Mouse (Mus musculus): ENCODE results near the gene I0C0044D17Rik. TPM values are rescaled to one million over a fixed set of nuclear protein-coding genes. Genes with fewer than 3 reads are reported as not detected.
"Not testable (repeated sequence)": the region's sequence is repeated elsewhere in the genome, so short reads cannot be mapped to it uniquely, and the experiment has no call there.

I0C0044D17Rik gene
- not detected in 2 replicates for total RNA-seq (2015)
- not detected in 2 replicates for total RNA-seq (2017)

DNA sequence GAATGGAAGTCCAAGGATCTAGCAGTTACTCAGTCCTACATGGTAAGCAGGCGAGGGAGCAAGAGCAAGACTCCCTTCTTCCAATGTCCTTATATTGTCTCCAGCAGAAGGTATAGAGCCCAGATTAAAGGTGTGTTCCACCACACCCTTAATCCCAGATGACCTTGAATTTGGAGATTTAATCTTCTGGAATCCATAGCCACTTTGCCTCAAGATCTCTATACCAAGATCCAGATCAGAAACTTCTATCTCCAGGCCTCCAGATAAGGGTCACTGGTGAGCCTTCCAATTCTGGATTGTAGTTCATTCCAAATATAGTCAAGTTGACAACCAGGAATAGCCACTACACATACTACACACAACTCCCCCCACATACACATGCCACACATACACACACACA, at the start of gene I0C0044D17Rik:
I0C0044D17Rik (minus strand) TSS at position 101 of the 400 bp plus-strand sequence.
- ATAC-seq (ENCODE audit: poor library complexity, severe bottlenecking) = not testable (repeated sequence)

DNA sequence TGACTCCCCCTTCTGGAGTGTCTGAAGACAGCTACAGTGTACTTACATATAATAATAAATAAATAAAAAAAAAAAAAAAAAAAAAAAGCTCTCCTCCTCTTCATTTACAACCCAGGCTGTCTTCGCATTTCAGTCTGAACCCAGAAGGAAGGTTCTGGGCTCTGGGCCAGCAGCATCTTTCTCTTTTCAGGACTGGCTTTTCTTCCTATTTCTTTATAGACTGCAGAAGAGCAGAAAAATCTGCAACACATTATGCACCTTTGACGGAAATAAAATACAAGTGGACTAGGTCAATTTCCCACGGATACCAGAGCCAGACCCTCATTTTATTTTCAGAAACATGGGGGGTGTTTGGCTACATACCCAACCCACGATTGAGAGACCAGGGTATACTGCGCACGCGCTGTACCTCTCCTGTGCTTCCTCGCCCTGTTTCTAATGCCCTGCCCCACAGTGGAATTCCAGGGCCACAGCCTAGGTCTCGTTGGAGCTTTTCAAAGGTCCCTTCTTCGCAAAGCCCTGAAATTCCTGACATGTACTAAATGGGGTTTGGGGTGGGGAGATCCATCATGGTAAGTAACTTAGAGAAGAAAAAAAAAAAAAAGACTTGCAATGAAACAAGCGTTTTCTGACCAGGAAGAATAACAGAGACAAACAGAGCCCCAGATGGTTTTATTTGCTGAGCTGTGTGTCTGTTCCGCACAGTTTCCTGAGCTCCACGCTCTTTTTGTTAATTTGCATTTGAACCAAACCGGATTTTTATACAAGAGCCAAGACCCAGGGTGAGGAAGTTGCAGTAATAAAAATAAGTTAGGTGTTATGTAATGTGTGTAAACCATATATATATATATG, 42.0 kb upstream of the I0C0044D17Rik start:
- ATAC-seq (ENCODE audit: poor library complexity, severe bottlenecking) = no peak

DNA sequence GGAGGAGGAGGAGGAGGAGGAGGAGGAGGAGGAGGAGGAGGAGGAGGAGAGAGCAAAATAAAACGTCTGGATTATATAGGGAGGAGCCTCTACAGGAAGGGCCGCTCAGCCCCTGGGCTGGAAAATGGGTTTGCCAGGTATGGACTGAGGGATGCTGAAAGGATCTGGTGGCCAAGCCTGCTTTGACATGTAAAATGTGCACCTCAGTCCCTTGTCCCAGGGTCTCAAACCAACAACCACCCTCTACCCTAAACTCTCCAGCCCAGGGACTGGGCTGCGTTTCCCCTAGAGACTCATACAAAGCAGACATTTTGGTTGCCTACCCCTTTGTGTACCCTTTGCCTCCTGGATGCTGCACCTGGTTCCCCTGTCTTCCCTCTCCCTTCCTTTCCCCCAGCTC, 40.9 kb upstream of the I0C0044D17Rik start:
- no peak for ATAC-seq (ENCODE audit: poor library complexity, severe bottlenecking)

DNA sequence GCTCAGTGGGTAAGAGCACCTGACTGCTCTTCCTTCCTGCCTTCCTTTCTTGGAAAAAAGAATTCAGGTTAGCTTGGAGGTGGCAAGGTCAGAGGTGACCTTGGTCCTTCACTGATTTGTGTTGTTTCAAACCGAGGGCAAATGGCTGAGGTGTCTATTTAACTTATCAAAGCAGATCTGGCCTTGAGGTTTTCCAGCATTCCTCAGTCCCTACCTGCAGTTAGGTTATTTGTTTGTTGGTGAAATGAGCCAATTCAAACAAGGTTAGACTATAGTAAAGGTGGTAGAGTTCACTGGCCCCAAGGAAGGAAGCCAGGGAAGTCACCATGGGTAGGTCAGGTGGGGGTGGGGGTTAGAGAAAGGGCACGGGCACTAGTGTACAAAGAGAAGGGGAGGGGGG, 40.5 kb upstream of the I0C0044D17Rik start:
- no peak for ATAC-seq (ENCODE audit: poor library complexity, severe bottlenecking)

DNA sequence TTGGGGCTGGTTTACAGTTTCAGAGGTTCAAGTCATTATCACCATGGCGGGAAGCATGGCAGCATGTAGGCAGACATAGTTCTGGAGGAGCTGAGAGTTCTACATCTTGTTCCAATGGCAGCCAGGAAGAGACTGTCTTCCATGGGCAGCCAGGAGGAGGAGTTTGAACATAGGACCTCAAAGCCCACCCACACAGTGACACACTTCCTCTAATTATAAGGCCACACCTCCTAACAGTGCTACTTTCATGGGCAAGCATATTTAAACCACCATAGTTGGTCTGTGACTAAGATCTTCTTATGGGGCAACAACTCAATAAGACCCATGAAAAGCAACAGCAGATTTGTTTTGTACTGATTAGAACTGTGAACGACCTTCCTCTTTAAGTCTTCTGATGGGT, 39.8 kb upstream of the I0C0044D17Rik start:
- no peak for ATAC-seq (ENCODE audit: poor library complexity, severe bottlenecking)

DNA sequence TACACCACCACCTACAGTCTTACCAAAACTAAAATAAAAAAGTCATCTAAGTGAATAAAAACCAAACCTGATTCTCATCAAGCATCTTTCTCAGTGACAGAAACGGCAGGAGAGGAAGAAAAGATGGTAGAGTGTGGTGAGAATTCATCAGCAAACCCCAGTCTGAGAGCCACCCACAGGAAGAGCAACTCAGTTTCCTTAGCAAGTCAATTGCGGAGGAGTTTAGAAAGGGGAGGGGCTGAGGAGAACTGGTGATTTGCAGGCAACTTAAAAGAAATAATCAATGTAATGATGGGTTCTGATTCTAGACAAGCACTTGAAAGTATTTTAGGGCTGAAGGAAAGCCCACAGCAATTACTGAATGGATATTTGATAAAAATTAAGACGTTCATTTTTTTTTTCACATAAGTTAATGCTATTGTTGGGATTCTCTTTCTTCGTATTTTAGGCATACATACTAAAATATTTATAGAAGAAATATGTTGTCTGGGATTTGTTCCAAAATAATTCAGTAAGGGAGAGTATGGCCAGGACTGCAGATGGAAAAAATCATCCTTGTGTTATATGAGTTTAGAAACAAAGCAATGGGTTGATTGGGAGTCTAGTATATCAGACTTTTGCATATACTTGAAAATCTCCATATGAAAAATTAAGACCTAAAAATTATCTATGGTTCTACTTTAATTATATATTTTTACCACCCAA, 34.7 kb upstream of the I0C0044D17Rik start:
- no peak for ATAC-seq (ENCODE audit: poor library complexity, severe bottlenecking)

DNA sequence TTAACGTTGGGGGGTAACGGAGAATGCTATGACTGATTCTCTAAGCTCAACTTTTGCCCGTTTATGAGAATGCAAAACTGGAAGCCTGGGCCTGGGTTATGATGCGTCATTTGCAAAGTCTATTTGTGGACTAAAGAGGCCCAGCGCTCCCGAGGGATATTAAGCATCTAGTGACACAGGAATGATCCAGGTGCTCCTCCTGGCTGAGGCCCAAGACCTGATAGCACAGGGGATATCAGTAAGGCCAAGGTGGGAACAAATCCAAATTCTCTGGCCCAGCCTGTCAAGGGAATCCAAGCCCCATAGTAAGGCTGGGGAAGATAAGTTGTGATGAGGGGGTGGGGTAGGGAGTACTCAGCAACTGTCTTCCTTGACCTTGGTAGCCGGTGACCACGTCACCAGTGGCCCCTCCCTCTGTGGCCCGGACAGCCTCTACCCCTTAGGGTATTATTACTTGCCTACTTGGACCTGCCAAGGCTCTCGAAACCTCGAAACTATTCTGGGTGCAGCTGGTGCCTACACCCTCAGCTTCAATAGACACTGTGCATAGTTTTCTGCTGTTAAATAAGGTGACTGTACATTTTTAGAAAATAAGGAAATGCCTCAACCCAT, 33.5 kb upstream of the I0C0044D17Rik start:
- no peak for ATAC-seq (ENCODE audit: poor library complexity, severe bottlenecking)

DNA sequence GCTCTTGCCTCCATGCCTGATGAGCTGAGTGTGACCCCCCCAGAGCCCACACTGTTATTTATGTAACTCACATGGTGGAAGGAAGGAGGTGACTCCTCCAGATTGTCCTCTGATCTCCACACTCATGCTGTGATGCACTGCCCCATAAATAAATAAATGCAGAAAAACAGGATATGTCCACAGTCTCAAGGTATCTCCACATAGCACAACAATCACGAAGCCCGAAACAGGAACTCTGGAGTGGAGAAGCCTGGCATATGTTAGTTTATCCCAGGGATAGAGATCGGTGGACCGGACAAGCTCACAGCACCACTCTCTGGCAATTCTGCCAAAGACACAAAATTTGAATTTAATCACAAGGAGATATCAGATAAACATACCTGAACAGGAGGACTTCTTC, 30.3 kb upstream of the I0C0044D17Rik start:
- no peak for ATAC-seq (ENCODE audit: poor library complexity, severe bottlenecking)

DNA sequence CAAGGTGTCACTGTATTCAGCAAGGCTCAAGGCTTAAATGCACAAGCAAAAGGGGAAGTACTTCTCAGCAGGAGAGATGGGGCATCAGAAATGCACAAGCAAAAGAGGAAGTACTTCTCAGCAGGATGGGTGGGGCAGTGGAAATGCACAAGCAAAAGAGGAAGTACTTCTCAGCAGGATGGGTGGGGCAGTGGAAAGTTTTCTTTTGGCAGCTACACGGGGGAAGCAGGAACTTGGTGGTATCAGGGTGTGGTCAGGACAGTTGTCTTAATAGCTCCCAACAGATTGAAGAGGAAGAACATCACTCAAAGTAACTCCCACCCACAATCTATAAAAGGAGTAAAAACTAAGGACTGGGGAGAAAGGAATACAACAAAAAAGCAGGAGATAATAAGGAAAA, 26.8 kb upstream of the I0C0044D17Rik start:
- ATAC-seq (ENCODE audit: poor library complexity, severe bottlenecking) = not testable (repeated sequence)

DNA sequence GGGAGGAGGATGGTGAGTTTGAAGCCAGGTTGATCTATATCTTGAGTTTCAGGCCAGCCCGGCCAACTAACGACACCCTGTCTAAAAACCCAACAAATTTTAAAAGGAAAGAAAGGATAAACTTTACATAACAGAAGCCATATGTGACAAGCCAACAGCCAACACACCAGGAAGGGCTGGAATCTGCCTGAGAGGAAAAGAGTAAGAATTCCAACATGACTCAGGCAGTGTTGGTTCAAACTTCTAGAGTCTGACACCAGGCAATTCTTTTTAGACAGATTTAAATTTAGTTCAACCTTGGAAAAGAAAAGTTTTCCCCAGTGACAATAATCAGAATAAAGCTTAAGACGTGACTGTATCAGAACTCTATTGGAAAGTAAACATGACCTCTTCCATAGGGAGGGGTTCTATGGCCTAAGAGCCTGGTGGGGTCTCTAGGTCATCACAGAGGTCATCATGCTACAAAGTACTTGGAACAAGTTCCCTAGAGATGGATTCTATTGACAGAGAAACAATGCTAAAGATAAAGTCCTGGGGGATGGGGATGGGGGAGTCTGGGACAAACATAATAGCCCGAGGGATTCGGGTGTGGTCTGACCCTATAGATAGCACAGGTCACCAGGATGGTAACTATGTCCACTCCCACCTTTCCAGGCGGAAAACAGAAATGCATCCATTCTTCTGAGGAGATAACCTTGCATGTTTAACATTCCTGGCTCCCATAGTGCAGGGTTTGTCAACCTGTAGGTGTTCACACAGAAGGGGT, 23.7 kb upstream of the I0C0044D17Rik start:
- no peak for ATAC-seq (ENCODE audit: poor library complexity, severe bottlenecking)

DNA sequence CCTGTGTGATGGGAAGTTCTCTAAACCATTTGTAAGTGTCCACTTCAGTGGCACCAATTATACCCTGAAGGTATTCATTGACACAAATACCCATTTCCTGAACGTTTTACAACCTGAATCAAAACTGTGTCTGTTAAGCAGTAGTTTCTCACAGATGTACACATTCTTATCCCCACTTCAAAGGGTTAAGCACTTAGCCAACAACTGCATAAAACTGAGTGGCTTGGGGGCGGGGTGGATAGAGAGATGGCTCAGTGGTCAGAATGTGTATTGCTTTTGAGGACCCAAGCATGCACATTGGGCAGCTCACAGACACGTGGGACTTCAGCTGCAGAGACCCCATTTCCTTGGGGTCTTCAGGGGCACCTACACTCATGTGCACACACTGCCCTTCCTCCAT, 22.8 kb upstream of the I0C0044D17Rik start:
- ATAC-seq (ENCODE audit: poor library complexity, severe bottlenecking) = no peak

DNA sequence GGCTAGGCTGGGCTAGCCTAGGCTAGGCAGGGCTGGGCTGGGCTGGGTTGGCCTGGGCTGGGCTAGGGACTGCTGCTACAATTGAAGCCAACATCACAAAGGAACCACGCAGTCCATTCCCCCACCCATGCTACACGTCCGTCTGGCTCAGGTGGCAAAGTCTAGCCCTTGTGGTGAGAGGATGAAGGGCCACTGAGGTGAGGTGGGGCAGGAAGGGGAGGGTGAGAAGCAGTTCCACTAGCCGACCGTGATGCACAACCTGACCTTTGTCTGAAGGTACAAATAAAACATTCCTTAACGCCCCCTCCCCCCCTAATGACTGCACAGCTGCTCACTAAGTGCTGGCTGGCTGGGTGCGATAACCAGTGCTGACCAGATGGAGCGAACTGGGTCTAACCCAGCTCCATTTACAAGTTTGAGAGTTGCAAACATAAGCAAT, 22.1 kb upstream of the I0C0044D17Rik start:
- no peak for ATAC-seq (ENCODE audit: poor library complexity, severe bottlenecking)

DNA sequence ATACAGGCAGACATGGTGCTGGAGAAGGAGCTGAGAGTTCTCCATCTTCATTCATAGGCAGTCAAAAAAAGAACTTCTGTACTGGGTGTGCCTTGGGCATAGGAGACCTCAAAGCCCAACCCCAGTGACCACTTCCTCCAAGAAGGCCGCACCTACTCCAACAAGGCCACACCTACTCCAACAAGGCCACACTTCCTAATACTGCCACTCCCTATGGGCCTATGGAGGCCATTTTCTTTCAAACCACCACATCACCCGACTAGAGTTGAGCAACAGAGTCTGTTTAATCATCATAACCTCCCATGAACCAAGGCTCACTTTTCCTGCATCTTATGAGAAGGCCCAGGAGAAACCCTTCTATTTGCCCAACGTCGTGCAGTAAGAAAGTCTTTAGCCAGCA, 21.6 kb upstream of the I0C0044D17Rik start:
- no peak for ATAC-seq (ENCODE audit: poor library complexity, severe bottlenecking)

DNA sequence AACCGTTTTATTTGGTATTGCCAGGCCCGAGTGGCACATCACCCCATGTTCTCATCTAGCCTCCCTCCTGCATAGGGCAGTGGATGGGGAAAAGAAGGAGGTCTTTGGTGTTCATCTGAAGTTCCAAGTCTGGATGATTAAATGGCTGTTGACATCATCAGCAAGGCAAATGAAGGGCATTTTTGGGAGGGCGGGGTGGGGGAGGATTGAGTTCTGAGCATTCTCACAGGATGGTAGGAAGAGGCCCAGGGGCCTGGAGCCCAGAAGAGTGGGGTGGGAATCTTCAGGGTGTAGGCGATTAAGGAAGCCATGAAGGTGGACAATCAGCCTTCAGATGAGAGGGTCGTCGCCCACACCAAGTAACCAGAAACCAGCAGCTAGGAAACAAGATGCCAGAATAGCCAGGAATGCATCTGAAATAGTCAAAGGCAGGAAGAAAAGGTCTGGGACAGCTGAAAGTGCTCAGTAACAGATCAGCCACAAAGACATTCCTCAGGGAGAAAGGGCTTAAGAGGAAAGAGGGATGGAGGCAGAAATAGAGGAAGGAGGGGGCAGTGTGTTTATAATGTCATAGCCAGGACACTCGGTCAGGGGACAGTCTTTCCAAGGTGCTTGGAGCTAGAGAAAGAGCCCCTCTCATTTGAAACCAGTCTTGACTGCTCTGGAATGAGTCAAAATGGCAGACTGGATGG, 20.4 kb upstream of the I0C0044D17Rik start:
- ATAC-seq (ENCODE audit: poor library complexity, severe bottlenecking) = no peak

DNA sequence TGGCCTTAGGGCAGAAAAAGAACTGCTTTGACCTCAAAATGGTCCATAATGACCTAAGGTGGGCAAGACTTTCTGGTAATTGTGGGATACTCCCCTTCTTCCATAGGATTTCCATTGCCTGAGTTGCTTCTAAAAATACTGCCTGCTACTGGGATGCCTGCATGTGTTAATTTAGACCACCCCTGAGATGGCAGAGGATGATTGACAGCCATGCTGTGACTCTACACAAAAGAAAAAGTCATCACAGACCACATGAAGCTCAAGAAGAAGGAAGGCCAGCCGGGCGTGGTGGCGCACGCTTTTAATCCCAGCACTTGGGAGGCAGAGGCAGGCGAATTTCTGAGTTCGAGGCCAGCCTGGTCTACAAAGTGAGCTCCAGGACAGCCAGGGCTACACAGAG, 17.6 kb upstream of the I0C0044D17Rik start:
- not testable (repeated sequence) for ATAC-seq (ENCODE audit: poor library complexity, severe bottlenecking)

DNA sequence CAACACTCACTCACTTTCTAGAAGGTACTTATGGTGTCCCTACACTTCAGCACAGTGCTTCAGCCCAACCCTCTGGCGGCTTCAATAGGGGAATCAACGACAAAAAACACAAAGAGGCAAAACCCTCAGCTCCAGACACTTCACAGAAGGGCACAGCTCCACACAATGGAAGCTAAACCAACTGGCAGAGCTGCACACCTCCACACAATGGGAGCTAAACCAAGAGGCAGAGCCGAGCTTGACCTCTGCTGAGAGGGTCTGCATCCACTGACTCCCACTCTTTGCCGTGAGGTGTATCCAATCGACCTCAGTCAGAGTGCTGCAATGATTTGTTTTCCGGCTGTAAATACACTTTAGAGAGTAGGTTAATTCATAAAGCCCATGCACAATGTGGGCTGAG, 16.9 kb upstream of the I0C0044D17Rik start:
- ATAC-seq (ENCODE audit: poor library complexity, severe bottlenecking) = no peak

DNA sequence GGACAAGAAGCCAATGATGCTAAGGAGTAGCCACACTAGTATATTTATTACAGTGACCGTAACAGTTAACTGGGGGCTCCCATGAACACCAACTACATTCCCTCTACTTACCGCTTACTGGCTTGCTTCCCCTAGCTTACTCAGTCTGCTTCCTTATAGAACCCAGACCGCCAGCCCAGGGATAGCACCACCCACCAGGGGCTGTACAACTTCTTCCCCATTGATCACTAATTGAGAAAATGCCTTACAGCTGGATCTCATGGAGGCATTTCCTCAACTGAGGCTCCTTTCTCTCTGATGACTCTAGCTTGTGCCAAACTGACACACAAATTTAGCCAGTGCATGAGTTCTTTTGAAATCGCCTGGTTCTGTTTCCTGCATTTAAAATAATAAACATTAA, 15.3 kb upstream of the I0C0044D17Rik start:
- ATAC-seq (ENCODE audit: poor library complexity, severe bottlenecking) = no peak

DNA sequence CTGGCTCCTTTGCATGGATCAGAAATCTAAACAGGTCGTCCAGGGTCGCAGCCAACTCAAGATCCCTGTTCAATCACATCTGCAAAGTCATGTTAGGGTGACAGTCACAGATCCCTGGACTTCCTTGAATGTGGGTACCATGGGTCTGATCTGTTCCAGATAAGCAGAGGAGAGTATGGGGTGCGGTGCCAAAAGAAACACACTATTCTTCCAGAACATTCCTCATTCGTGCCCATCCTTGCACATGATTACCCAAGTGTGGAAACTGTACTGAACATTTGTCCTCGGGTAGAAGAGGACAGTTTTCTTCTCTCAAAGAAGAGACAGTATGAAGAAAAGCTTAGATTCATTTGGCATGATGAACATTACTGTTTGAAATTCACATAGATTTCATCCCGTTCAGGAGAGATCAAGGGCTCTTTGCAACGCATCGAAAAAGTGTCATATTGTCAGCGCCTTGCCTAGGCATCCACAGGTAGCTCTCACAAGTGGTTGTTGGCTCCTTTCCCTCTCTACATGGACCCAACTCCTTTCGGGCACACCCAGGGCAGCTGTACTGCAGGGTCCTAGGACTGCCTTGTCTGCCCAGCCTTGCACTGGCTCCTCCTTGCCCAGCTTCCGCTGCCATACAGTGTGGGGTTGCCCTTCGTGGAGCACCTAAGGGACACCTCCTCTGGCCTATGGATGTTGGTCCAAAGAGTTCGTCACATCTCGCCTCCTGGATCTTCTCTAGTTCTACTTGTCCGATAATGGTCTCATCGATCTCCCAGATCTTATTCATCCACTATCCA, 14.3 kb upstream of the I0C0044D17Rik start:
- ATAC-seq (ENCODE audit: poor library complexity, severe bottlenecking) = no peak

DNA sequence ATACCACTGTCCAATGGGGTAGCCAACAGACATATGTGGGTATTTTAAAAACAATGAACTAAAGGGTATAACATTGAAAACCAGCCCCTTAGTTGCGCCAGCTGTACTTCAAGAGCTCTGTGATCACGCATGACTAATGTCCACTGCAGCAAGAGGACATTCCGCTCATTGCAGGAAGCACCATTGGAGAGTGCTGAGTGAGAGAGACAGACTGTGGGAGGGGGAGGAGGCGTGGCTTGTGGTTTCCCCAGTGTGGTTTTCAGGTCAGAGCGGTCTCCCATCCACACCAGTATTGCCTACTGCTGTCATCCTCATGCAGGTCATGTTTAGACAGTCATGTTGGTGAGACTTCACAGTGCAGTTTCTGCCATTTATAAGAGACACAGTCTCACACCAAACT, 12.9 kb upstream of the I0C0044D17Rik start:
- no peak for ATAC-seq (ENCODE audit: poor library complexity, severe bottlenecking)

DNA sequence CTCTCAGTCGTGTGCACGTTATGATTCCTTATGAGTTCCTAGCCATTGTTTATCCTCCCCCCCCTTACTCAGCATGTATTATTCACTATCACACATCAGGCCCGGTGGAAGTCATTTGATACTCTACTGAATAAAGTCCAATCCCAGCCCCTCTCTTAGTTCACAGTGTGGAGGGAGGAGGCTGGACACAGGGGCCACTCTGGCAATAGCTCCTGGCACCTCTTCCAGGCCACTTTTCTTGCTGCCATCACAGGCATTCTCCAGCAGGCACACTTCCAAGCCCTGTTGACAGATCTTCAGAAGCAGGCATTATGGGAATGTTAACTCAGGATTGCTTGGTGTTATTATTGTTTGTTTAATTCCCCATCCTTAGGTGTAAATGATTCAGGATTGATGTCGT, 11.1 kb upstream of the I0C0044D17Rik start:
- no peak for ATAC-seq (ENCODE audit: poor library complexity, severe bottlenecking)
